Mouse (Mus musculus) layer of hippocampus, adult 18-20 months (tissue): ENCODE measurements around the gene Arpc1b. TPM values are rescaled to one million over a fixed set of nuclear protein-coding genes. Genes with fewer than 3 reads are reported as not detected.
"Not testable (repeated sequence)": the region's sequence is repeated elsewhere in the genome, so short reads cannot be mapped to it uniquely, and the experiment has no call there.

Experiments used
- DNase-seq, 2 experiments: peaks; one replicate each; pipeline ENCODE4 v3.0.0; 2022; ENCODE audit warnings: low spot score in 2 of 2
- total RNA-seq, 2 experiments: library from RNA; stranded (reverse); gene quantifications; 2 replicates each; pipeline ENCODE4 v1.2.3; 2021

Gene Arpc1b
- total RNA-seq, 2 experiments from 2014 or later = 17.5 to 19.1 TPM

GRCm38 (mm10) chr5:145113416-145113815 lies 599 bp upstream of the Arpc1b start:
- no peak for DNase-seq

- no peak for DNase-seq
Measured at GRCm38 (mm10) chr5:145114606-145115473, 825 bp downstream of the Arpc1b start.

GRCm38 (mm10) chr5:145115736-145116135 lies 1.7 kb downstream of the Arpc1b start:
- DNase-seq = no peak

- DNase-seq = no peak
Measured at GRCm38 (mm10) chr5:145116316-145116715, 2.3 kb downstream of the Arpc1b start.

- peak in 1 of 2 experiments; percentile 62 for DNase-seq
Measured at GRCm38 (mm10) chr5:145116916-145117315, 2.9 kb downstream of the Arpc1b start.

DNA sequence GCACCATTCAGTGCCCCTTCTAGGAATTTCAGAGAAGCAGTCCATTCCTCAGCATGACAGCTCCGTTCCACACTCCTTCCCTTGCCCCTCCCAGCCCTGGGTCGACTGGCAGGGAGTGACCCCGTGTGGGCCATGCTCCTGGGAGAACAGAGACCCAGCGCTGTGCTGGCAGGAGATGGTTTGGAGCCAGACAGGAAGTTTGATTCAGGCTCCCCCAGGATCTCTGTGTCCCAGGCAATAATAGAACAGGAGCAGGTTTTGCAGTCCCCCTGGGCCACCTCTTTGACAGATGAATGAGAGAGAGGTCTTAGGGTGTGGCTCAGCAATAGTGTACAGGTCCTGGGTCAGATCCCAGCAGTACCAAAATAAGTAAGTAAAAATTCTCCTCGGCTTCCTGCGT lies 4.0 kb downstream of the Arpc1b start:
- no peak for DNase-seq

DNA sequence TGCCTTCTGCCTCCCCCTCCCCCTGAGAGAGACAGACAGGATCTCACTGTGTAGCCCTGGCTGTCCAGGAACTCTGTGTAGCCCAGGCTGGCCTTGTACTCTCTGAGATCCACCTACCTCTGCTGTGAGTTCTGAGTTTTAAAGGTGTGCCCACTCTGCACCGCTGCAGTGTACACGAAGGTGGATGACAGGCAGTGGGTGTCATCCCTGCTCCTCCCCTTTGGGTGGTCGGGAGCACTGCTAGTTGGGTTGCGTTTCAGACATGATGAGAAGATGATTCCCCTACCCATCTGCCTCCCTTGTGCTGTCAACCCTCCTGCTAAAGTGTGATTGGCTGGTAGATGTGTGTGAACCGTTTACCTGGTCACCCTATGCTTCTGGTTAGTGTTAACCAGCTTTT lies 4.4 kb downstream of the Arpc1b start:
- DNase-seq = no peak

DNA sequence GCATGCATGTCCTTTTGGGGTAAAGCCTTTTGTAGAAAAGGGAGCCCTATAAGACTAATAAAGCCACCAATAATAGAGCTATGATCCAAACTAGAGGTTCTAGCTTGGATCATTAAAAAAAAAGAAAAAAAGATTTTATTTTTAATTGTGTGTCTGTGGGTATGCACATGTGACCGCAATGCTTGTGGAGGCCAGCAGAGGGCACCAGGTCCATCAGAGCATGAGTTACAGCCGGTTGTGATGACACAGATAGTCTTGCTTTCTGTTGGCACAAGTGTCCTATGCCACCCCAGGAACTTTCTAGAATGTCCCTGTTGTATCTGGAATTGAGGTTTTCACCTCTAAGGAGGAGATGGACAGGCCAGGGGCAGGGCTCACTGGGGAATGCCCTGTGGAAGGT lies 5.4 kb downstream of the Arpc1b start:
- no peak for DNase-seq

DNA sequence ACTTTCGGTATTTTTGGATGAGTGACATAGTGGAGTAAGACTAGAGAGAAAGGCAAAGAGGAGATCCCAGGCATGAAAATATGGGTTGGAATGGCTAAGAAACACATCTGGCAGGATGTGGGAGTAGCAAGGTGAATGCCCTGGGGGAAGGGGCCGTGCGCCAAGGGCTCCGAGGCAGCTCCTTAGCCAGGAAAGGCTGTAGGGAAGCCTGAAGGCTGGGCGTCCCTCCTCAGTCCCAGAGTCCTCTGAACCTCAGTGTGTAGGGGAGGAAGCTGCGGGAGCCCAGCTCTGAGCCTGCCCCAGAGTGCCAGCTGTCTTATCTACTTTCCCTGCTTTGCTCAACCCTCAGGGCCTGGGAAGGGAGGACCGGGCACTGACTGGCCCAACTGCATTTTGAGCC lies 6.9 kb downstream of the Arpc1b start:
- no peak for DNase-seq

DNA sequence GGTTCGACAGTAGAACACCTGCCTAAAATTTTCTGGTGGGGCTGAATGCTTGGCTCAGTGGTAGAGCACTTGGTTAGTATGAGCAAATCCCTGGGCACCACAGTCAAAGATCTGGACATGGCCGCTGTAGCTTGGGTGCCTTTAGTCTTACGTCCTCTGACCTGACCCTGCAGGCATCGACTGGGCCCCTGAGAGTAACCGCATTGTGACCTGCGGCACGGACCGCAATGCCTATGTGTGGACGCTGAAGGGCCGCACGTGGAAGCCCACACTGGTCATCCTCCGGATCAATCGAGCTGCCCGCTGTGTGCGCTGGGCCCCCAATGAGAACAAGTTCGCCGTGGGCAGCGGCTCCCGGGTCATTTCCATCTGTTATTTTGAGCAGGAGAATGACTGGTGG lies 9.4 kb downstream of the Arpc1b start:
- DNase-seq = no peak

DNA sequence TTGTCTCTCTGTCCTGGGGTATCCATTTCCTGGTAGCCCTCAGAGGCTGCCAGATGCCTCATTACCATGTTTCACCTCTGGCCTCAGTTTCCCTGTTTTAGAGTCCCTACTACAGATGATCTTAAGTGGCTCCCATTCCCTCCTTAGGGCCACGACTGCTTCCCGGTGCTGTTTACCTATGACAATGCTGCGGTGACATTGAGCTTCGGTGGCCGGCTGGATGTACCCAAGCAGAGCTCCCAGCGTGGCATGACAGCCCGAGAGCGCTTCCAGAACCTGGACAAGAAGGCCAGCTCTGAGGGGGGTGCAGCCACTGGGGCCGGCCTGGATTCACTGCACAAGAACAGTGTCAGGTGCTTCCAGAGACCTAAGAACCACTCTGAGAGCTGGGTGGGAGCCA lies 12.6 kb downstream of the Arpc1b start:
- no peak for DNase-seq

DNA sequence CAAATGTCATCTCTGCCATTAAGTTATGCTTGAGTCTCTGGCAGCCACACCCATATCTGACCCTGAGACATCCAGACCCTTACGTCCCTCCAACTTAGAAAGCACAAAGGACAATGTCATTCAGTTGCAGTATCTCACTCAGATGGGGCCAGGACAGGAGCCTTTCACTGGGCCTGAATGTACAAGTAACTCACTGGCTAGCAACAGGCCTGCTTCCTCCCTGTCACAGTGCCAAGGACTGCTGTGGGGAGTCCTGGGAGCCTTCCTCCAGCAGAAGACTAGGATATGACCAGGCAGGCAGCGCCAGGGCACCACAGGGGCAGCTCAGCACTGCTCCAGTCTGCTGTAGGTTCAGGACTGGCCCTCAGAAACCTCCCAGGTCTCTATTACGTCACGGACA lies 15.1 kb downstream of the Arpc1b start:
- no peak for DNase-seq

DNA sequence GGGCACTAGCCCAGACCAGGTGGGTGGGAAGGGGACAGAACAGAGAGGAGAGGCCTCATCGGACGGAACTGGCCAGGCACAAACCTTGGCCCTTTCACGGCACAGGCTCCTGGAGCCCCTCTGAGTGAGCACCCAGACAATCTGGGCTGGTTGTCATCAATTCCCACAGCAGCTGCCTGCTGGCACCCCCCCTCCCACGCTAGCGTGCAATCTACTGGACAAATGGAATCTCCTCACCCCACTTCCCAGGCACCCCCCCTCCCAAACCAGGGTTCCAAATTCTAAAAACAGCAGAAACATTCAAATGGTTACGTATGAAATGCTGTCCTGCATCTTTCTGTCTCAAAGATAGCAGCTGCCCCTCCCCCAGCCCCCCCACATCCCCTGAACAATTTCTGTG lies 15.8 kb downstream of the Arpc1b start:
- not testable (repeated sequence) for DNase-seq

DNA sequence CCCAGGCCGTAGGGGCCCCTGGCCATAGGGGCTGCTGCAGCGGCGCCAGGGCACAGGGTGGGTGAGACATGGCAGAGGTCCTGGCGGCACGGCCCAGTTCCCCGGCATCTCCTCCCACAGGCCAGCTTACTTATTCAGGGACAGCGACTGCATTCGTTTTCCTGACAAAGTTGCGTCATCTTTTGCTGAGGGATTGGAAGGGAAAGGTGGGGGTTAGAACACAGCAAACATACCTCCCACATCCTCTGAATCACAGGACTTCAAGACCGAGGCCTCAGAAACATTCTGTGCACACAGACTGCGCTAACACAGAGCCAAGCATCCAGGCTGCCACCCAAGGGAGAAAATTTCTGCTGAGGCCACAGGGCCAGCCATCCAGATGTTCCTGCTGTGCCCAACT lies 16.2 kb downstream of the Arpc1b start:
- DNase-seq = peak; percentile 70 to 82

DNA sequence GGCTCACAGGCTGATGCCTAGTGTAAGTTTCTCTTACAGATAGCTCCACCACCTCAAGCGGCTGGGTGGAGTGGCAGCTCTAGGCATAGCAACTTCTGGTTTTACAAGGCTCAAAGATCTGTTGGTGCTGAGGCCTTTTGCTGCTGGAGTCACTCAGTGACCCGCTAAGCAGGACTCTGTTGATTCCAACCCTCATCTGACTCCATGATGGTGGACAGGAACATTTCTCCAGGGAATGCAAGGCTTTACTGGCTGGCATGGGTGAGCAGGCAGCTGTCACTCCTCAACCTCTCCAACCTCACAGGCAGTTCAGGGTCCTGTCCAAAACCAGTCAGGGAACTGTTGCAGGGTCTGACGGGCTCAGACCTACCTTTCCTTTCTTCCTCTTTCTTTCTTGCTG lies 17.0 kb downstream of the Arpc1b start:
- DNase-seq = no peak

GRCm38 (mm10) chr5:145133275-145133674 lies 19.3 kb downstream of the Arpc1b start:
- DNase-seq = not testable (repeated sequence)

GRCm38 (mm10) chr5:145138836-145139235 lies 24.8 kb downstream of the Arpc1b start:
- no peak for DNase-seq

GRCm38 (mm10) chr5:145139571-145140519 lies 25.8 kb downstream of the Arpc1b start, which contains the start of the genes Pdap1 and Bud31:
Gene Pdap1, minus strand, starts transcription at chr5:145140238.
Gene Bud31, plus strand, starts transcription at chr5:145140362.
- DNase-seq = peak; percentile 96 to 97

DNA sequence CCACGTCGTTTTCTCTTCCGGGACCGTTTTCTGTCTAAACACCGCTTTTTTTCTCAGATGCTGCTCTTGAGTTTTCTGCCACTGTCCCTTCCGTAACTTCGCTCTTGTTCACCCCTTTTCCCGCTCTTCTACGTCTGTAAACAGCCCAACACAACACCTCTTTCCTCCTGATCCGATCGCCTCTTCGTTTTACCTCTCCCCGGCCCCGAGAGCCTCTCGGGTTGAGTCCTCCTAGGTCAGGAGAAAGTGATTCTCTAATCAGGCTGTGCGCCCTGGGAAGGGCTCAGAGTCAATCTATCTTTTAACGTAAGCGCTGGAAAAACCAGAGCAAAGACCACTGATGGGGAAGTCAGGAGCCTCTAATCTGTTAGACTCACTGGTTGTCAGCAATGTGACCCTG lies 26.6 kb downstream of the Arpc1b start:
- no peak for DNase-seq

DNA sequence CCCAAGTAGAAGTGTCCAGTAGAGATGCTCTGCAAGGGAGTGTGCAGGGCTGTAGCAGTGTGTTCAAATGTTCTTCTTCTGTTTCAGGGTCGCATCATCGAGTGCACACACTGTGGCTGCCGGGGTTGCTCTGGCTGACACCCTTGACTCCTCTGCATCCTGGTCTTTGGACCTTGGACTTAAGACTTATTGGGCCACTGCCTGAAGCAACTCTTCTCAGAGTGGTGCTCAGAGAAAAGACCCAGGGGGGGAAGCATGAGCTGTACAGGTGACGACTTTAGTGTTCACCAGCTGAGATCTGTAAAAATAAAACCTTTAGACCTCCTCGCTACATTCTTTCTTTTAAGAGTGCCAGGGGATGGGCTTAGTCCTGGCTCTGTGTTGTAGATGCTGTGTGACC lies 33.7 kb downstream of the Arpc1b start:
- DNase-seq = no peak

- no peak for DNase-seq
Measured at GRCm38 (mm10) chr5:145149294-145149693, 35.3 kb downstream of the Arpc1b start.

DNA sequence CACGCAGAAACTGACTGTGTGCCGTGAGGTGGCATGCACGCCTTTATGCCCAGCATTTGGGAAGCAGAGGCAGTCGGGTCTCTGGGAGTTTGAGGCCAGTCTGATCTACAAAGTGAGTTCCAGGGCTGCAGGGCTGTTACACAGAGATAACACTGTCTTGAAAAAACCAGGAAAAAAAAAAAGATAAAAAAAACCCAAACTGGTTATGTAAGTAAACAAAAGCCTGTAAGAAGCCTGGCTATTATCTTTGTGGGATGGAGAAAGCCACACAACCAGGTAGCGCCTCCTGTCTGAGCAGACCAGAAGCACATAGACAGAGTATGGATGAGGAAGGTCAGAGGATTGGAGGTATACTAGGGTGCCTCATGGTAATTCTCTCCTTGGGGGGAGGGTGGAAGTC lies 38.7 kb downstream of the Arpc1b start:
- no peak for DNase-seq
